Mouse (Mus musculus): ENCODE data around the gene Snrpg. TPM values are rescaled to one million over a fixed set of nuclear protein-coding genes. Genes with fewer than 3 reads are reported as not detected.

Snrpg gene
- total and polyA plus RNA-seq, 3 experiments = 761 to 1,339 (median 796) TPM

DNA sequence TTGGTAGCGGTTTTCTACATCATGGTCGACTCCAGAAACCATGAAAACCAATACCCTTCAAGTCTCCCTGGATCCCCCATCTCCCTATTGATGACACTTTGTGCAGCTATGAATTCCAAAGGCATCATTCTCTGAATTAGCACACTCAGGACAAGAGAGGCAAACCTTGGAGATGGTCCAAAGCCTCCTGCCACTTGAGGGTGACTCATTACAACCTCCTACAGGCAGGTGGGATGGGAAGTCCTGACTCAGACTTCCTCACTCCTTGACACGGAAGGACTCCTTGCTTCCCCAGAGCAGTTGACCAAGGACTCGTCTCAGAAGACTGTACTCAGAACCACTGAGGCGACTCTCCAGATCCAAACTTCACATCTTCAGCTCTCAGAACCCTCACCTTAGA is 45.5 kb upstream of the Snrpg start:
- Histone ChIP-seq H3K36me3 (ENCODE audit: control insufficient read depth in 1 of 2, insufficient read depth in 2 of 2, low read length in 2 of 2) (no peaks in the 10 kb centered on the region), H3K9me3 (replicated peaks; ENCODE audit: insufficient read depth, low read length) (no peaks in the 10 kb centered on the region), H3K9ac (ENCODE audit: control insufficient read depth, low read depth, low read length, poor library complexity, severe bottlenecking) (no peak overlapping the region), H3K4me3 (ENCODE audit: control insufficient read depth in 1 of 2, insufficient read depth in 1 of 2, low read depth in 2 of 2, low read length in 2 of 2) (no peak overlapping the region), H3K79me2 (ENCODE audit: control insufficient read depth, insufficient read depth, low read length, poor library complexity) (no peaks in the 10 kb centered on the region), H3K4me1 (ENCODE audit: control insufficient read depth in 1 of 2, insufficient read depth in 2 of 2, low read length in 2 of 2) (no peaks in the 10 kb centered on the region), H3K27me3 (ENCODE audit: control insufficient read depth in 1 of 2, insufficient read depth in 2 of 2, low read length in 2 of 2) (peaks cover 0 to 6% of the 10 kb centered on the region in 2 experiments; a peak in 2 of 4 replicates), H3K27ac (ENCODE audit: control insufficient read depth, low read depth, low read length) (no peak overlapping the region)
- TF ChIP-seq MAX (IDR thresholded peaks at IDR 0.05; ENCODE audit: low read length) (no peak), E2F4 (IDR thresholded peaks at IDR 0.05; ENCODE audit: borderline replicate concordance, low read depth, low read length) (no peak), HCFC1 (IDR thresholded peaks at IDR 0.05; ENCODE audit: low read depth, low read length) (no peak), MEF2A (IDR thresholded peaks at IDR 0.05; ENCODE audit: extremely low read depth, insufficient replicate concordance, low read depth, low read length, poor library complexity, severe bottlenecking) (no peak), UBTF (IDR thresholded peaks at IDR 0.05; ENCODE audit: borderline replicate concordance, insufficient read depth, low read depth, low read length) (no peak), MYC (IDR thresholded peaks at IDR 0.05; ENCODE audit: low read depth, low read length) (no peak), POLR2A (IDR thresholded peaks at IDR 0.05; ENCODE audit: control insufficient read depth in 1 of 2, insufficient read depth in 1 of 2, low read depth in 1 of 2, low read length in 2 of 2, poor library complexity in 1 of 2) (no peak)
- DNase-seq (ENCODE audit: low read depth, low spot score) = no peak

DNA sequence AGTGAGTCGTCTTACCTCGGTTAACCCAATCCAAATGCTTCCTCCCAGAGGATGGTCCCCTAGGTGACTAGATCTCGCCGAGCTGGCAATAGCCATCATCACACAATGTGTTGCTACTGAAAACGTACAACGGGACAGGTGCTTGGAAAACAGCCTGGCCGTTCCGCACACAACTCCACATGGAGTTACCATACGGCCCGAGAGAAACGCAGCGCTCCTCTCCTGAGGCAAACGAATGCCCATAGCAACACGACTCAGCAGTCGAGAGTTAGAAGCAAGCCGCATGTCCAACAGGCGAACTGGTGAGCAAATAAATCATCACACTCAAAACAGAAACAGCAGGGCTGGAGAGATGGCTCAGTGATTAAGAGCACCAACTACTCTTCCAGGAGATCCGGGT is 44.2 kb upstream of the Snrpg start:
- no peaks in the 10 kb centered on the region for H3K36me3 ChIP-seq (ENCODE audit: control insufficient read depth in 1 of 2, insufficient read depth in 2 of 2, low read length in 2 of 2)
- peaks cover 0 to 6% of the 10 kb centered on the region in 2 experiments; a peak in 2 of 4 replicates for H3K27me3 ChIP-seq (ENCODE audit: control insufficient read depth in 1 of 2, insufficient read depth in 2 of 2, low read length in 2 of 2)
- H3K79me2 ChIP-seq (ENCODE audit: control insufficient read depth, insufficient read depth, low read length, poor library complexity) = no peaks in the 10 kb centered on the region
- TF ChIP-seq ELF1 (IDR thresholded peaks at IDR 0.05; ENCODE audit: low read depth, low read length) (no peak), SMC3 (IDR thresholded peaks at IDR 0.05; ENCODE audit: low read depth, low read length) (no peak), TAL1 (IDR thresholded peaks at IDR 0.05; ENCODE audit: low read length) (no peak), NRF1 (IDR thresholded peaks at IDR 0.05; ENCODE audit: insufficient read depth, low read depth, low read length, poor library complexity, severe bottlenecking) (no peak), NELFE (IDR thresholded peaks at IDR 0.05; ENCODE audit: low read depth, low read length) (no peak), MAFK (IDR thresholded peaks at IDR 0.05; ENCODE audit: borderline replicate concordance, low read depth, low read length) (no peak), CHD2 (IDR thresholded peaks at IDR 0.05; ENCODE audit: low read length) (no peak), POLR2AphosphoS5 (IDR thresholded peaks at IDR 0.05; ENCODE audit: borderline replicate concordance, low read depth, low read length) (no peak), ZKSCAN1 (IDR thresholded peaks at IDR 0.05; ENCODE audit: low read depth, low read length) (no peak), RCOR1 (IDR thresholded peaks at IDR 0.05; ENCODE audit: low read depth, low read length) (no peak), MAX (IDR thresholded peaks at IDR 0.05; ENCODE audit: low read length) (no peak), POLR2A (IDR thresholded peaks at IDR 0.05; ENCODE audit: control insufficient read depth in 1 of 2, insufficient read depth in 1 of 2, low read depth in 1 of 2, low read length in 2 of 2, poor library complexity in 1 of 2) (no peak), RAD21 (IDR thresholded peaks at IDR 0.05; ENCODE audit: low read depth, low read length) (no peak), EP300 (IDR thresholded peaks at IDR 0.05; ENCODE audit: low read depth in 1 of 2, low read length in 2 of 2) (no peak), MEF2A (IDR thresholded peaks at IDR 0.05; ENCODE audit: extremely low read depth, insufficient replicate concordance, low read depth, low read length, poor library complexity, severe bottlenecking) (no peak), MYB (IDR thresholded peaks at IDR 0.05; ENCODE audit: low read depth, low read length) (no peak)
- H3K9ac ChIP-seq (ENCODE audit: control insufficient read depth, low read depth, low read length, poor library complexity, severe bottlenecking) = no peak overlapping the region
- no peaks in the 10 kb centered on the region for H3K9me3 ChIP-seq (replicated peaks; ENCODE audit: insufficient read depth, low read length)
- no peak for DNase-seq (ENCODE audit: low read depth, low spot score)
- no peaks in the 10 kb centered on the region for H3K4me1 ChIP-seq (ENCODE audit: control insufficient read depth in 1 of 2, insufficient read depth in 2 of 2, low read length in 2 of 2)
- no peak overlapping the region for H3K4me3 ChIP-seq (ENCODE audit: control insufficient read depth in 1 of 2, insufficient read depth in 1 of 2, low read depth in 2 of 2, low read length in 2 of 2)
- H3K27ac ChIP-seq (ENCODE audit: control insufficient read depth, low read depth, low read length) = no peak overlapping the region
